Mouse (Mus musculus): ENCODE measurements at regions not wholly inside any gene's neighbourhood (a gene's known extent, or its start where the extent isn't known, plus 50 kb on each side); places are given as distances from the start of the nearest gene placed in this dataset.

GRCm38 (mm10) chr13:10741391-10741790 is 380.7 kb upstream of the Chrm3 start:
- H3K36me3 ChIP-seq: no peaks in the 10 kb centered on the region
- H3K27me3 ChIP-seq (ENCODE audit: insufficient read depth, poor library complexity, severe bottlenecking): no peaks in the 10 kb centered on the region
- WGBS: 92% methylated on average over 2 of the region's 2 CpGs
- H3K4me1 ChIP-seq (replicated peaks): no peaks in the 10 kb centered on the region
- DNase-seq (ENCODE audit: low spot score): no peak
- no peak overlapping the region for H3K4me3 ChIP-seq
- H3K9me3 ChIP-seq: no peaks in the 10 kb centered on the region
- H3K27ac ChIP-seq: no peak overlapping the region

DNA sequence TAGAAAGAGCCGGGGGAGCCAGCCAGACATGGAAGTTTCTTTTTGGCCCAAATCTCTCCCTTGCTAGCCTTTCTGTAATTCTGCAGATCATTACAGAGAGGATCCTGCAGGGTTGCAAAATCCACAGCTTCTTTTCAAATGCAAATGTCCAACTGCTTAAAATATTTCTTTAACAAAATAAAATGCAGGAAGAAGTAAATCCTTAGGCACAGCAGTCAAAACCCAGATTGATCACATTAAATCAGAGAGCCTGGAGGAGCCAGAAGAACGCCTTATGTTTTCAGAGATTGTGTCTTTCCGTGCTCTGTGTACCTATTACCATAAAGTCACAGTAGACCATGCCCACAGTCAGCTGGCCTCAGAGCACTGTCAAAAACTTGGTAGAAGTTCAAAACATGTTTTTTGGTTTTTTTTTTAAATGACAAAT is 365.1 kb upstream of the Chrm3 start:
- no peaks in the 10 kb centered on the region for H3K36me3 ChIP-seq
- DNase-seq (ENCODE audit: low spot score): no peak
- no peak overlapping the region for H3K27ac ChIP-seq
- H3K27me3 ChIP-seq (ENCODE audit: insufficient read depth, poor library complexity, severe bottlenecking): no peaks in the 10 kb centered on the region
- no peaks in the 10 kb centered on the region for H3K9me3 ChIP-seq
- WGBS: 81% methylated on average over 3 of the region's 3 CpGs
- no peaks in the 10 kb centered on the region for H3K4me1 ChIP-seq (replicated peaks)
- no peak overlapping the region for H3K4me3 ChIP-seq

DNA sequence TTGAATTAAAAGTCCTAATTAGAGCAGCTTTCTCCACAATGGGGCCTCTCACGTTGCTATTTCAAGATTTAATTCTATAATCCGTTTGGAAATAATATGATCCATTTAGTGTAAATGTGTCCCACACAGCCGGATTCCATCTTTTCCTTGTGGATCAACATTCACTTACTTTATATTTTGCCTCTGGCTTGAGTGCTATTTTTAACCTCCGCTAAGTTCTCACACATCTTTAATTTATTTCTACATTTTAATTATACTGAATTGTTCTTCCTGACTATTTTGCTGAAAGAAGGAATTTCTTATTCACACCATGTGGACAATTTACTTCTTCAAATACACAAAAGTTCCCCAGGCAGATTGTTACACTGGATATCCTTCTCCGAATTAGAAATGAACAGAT is 364.7 kb upstream of the Chrm3 start:
- no peak for DNase-seq (ENCODE audit: low spot score)
- H3K27ac ChIP-seq: no peak overlapping the region
- H3K9me3 ChIP-seq: no peaks in the 10 kb centered on the region
- H3K4me1 ChIP-seq (replicated peaks): no peaks in the 10 kb centered on the region
- WGBS: 83% methylated on average over 5 of the region's 5 CpGs
- H3K27me3 ChIP-seq (ENCODE audit: insufficient read depth, poor library complexity, severe bottlenecking): no peaks in the 10 kb centered on the region
- H3K36me3 ChIP-seq: no peaks in the 10 kb centered on the region
- H3K4me3 ChIP-seq: no peak overlapping the region

DNA sequence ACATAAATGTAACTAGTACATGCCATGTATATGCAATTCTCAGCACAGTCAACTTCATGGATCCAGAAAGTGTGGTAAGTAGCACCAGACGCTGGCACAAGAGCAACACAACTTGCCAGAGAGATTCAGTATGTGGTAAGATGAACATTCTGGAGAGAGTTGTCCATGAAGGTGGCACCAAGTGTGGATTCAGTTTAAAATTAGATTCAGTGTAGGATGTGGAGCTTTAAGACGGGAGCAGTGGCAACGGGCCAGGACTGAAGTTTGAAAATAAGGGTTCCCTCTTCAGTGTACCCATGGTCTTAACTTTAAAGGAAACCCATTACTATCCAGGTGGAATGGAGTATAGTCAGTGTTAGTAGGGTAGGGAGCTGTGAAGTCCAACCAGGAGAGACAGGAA is 360.0 kb upstream of the Chrm3 start:
- H3K36me3 ChIP-seq: no peaks in the 10 kb centered on the region
- WGBS: 91% methylated on average over 3 of the region's 3 CpGs
- H3K4me3 ChIP-seq: no peak overlapping the region
- no peak for DNase-seq (ENCODE audit: low spot score)
- H3K4me1 ChIP-seq (replicated peaks): no peaks in the 10 kb centered on the region
- H3K27me3 ChIP-seq (ENCODE audit: insufficient read depth, poor library complexity, severe bottlenecking): no peaks in the 10 kb centered on the region
- no peaks in the 10 kb centered on the region for H3K9me3 ChIP-seq
- H3K27ac ChIP-seq: no peak overlapping the region

DNA sequence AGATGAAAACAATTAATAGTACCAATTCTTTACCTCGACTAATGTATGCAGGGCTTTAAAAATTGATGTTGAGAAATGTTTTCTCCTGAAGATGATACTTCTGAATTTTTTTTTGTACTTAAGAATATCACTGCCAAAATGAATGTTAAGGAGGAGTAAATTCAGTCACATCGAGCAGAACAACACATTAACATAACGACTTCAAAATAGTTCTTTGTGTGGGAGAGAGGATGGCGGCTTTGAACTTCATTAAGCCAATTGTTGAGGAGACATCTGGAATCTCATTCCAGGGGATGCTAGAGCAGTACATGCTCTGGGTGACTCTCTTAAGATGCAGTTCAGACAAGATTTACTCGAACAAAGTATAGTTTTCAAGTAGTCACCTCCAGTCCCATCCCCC is 350.8 kb upstream of the Chrm3 start:
- no peak overlapping the region for H3K27ac ChIP-seq
- no peaks in the 10 kb centered on the region for H3K9me3 ChIP-seq
- H3K27me3 ChIP-seq (ENCODE audit: insufficient read depth, poor library complexity, severe bottlenecking): no peaks in the 10 kb centered on the region
- no peaks in the 10 kb centered on the region; the same call in 1 of the 2 replicates for H3K4me1 ChIP-seq (replicated peaks)
- no peak for DNase-seq (ENCODE audit: low spot score)
- no peak overlapping the region for H3K4me3 ChIP-seq
- H3K36me3 ChIP-seq: no peaks in the 10 kb centered on the region
- 81% methylated on average over 5 of the region's 5 CpGs for WGBS

DNA sequence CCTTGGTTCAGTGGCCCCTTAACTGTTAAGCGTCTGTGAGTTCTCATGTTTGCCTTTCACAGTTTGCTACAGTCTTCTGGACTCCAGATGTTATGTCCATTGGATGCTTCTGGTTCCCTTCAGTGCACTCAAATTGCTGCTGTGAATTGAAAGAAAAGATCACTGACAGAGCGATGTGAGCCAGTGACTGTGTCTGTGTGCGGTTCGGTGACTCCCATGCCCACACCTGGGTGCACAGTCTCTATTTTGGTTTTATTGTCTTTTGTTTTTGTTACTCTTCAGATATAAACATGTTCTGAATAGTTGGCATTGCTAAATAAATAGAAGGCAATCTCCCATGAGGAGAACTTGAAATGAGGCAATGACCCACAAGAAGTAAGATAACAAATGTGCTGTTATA is 350.3 kb upstream of the Chrm3 start:
- no peak overlapping the region for H3K4me3 ChIP-seq
- no peaks in the 10 kb centered on the region; the same call in 1 of the 2 replicates for H3K4me1 ChIP-seq (replicated peaks)
- no peaks in the 10 kb centered on the region for H3K9me3 ChIP-seq
- 82% methylated on average over 4 of the region's 4 CpGs for WGBS
- H3K27me3 ChIP-seq (ENCODE audit: insufficient read depth, poor library complexity, severe bottlenecking): no peaks in the 10 kb centered on the region
- no peak overlapping the region for H3K27ac ChIP-seq
- DNase-seq (ENCODE audit: low spot score): no peak
- H3K36me3 ChIP-seq: no peaks in the 10 kb centered on the region

GRCm38 (mm10) chr13:10697146-10697545 is 336.5 kb upstream of the Chrm3 start:
- 90% methylated on average over 5 of the region's 5 CpGs for WGBS
- no peaks in the 10 kb centered on the region for H3K36me3 ChIP-seq
- no peak overlapping the region for H3K4me3 ChIP-seq
- H3K27ac ChIP-seq: no peak overlapping the region
- no peaks in the 10 kb centered on the region for H3K27me3 ChIP-seq (ENCODE audit: insufficient read depth, poor library complexity, severe bottlenecking)
- DNase-seq (ENCODE audit: low spot score): no peak
- no peaks in the 10 kb centered on the region for H3K9me3 ChIP-seq
- no peaks in the 10 kb centered on the region for H3K4me1 ChIP-seq (replicated peaks)

DNA sequence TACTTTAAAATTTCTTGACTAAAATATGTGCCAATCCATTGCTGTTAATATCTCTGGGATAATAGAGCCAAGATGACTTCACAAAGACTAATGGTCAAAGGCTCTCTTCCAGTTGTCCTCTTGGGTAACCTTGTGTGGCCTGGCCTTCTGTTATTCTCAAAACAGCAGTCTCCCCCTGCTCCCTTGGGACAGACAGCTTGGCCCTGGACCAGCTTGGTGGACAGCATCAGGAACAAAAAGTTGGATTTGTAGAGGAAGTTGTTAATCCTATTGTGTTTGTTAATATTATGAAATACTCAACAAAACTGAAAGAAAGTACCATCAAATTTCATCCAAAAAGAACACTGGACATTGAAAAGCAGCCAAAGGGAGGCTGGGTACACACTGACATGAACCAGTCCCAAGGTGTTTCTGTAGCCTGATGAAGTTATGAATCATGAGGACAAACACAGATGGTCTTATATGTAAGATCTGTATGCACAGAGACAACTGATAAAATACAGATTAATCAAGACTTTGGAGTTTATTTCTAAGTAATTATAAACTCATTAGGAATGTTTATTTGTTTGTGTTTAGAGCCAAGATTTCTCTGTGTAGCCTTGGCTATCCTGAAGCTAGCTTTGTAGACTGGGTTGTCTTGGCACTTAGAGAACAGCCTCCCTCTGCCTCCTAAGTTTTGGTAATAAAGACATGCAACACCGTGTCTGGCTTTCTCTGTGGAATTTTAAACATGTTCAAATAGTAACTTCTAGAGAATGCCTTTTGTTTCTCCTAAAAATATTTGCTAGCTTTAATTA is 335.7 kb upstream of the Chrm3 start:
- DNase-seq (ENCODE audit: low spot score): no peak
- H3K4me1 ChIP-seq (replicated peaks): no peaks in the 10 kb centered on the region
- 82% methylated on average over 1 of the region's 1 CpGs for WGBS
- H3K4me3 ChIP-seq: no peak overlapping the region
- no peaks in the 10 kb centered on the region for H3K36me3 ChIP-seq
- no peak overlapping the region for H3K27ac ChIP-seq
- no peaks in the 10 kb centered on the region for H3K27me3 ChIP-seq (ENCODE audit: insufficient read depth, poor library complexity, severe bottlenecking)
- H3K9me3 ChIP-seq: no peaks in the 10 kb centered on the region

DNA sequence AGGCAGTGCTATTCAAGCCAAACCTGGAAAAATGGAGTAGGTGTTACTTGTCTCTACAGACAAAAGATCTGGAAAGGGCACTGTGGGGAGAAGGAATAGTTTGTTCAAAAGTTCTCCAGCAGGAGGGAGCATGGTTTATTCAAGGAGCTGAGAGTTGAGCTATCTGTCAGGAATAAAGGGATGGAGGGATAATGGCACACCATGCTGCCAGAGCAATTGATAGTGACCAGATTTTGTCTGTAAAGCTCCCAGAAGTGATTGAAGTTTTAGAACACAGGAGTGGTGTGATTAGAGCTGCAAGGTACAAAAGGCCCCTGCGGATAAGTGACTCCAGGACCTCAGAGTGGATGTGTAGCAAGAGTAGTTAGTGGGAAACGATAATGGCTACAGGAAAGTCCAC is 330.7 kb upstream of the Chrm3 start:
- 44% methylated on average over 2 of the region's 2 CpGs for WGBS
- DNase-seq (ENCODE audit: low spot score): no peak
- no peaks in the 10 kb centered on the region for H3K36me3 ChIP-seq
- H3K27me3 ChIP-seq (ENCODE audit: insufficient read depth, poor library complexity, severe bottlenecking): no peaks in the 10 kb centered on the region
- H3K4me3 ChIP-seq: no peak overlapping the region
- H3K4me1 ChIP-seq (replicated peaks): no peaks in the 10 kb centered on the region
- H3K9me3 ChIP-seq: no peaks in the 10 kb centered on the region
- no peak overlapping the region for H3K27ac ChIP-seq

DNA sequence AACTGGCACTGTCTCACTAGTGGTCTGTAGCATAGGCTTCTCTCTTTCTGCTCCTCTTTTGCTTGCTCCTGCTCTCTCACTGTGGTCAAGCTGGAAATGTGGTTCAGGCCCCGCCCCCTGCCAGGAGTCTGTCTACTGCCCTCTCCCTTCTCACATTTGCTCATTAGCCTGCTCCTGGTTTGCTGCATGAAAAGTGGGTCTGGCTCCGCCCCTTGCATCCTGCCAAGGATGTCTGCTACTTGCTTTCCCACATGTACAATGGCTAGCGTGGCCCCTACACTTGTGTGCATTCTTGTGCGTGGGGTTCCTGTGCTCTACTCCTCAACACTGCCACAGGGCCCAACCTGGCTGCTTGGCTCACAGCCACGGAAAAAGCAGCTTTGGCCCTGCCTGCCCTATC is 326.7 kb upstream of the Chrm3 start:
- H3K27ac ChIP-seq: no peak overlapping the region
- WGBS: 79% methylated on average over 5 of the region's 5 CpGs
- H3K27me3 ChIP-seq (ENCODE audit: insufficient read depth, poor library complexity, severe bottlenecking): no peaks in the 10 kb centered on the region
- DNase-seq (ENCODE audit: low spot score): no peak
- no peaks in the 10 kb centered on the region for H3K36me3 ChIP-seq
- H3K4me1 ChIP-seq (replicated peaks): no peaks in the 10 kb centered on the region
- H3K9me3 ChIP-seq: no peaks in the 10 kb centered on the region
- no peak overlapping the region for H3K4me3 ChIP-seq

DNA sequence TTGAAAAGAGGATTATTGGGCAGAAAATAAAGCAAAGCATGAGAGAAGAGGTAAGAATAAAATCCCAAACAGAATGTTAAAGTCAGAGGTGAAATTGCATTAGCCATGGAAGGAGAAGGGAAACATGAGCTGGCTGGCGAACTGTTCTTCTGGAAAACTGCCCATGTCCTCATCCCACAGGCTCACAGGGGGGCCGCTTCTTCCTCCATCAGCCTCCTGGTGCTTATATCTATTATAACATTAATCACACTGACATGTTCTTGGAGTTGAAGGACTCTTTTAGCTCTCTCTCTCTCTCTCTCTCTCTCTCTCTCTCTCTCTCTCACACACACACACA is 293.4 kb upstream of the Chrm3 start:
- no peak for DNase-seq (ENCODE audit: low spot score)
- 77% methylated on average over 2 of the region's 2 CpGs for WGBS

DNA sequence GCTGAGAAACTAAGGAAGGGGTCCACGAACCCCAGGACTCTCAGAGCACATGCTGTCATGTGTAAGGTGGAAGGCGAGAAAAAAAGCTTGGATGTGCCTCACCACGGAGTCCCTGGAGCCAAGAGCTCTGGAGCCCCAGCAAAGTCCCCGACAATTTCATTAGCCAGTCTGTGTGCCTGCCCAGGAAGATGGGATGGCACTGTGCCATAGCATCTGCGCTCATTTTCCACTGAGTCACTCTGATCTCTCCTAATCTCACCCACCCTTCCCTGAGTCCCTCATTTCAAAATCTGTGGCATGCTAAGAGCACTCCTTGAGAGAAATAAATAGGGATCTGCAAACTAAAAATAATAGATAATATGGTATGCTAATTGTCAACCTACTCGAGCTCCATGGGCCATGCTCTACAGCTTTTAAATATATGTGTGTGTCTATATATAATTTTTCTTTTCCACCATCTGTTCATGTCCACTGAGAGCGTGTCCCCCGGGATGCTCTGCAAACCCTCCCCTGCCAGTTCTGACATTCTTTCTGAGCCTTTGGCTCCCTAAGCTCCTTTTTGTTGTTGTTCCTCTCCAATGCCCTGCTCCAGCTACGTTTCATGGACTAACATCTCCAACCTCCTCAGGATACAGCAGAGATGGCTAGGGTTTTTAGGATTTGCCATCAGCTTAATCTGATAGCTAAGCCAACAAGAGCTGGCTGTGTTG is 292.9 kb upstream of the Chrm3 start:
- H3K4me1 ChIP-seq (replicated peaks): no peaks in the 10 kb centered on the region
- H3K4me3 ChIP-seq: no peak overlapping the region
- DNase-seq (ENCODE audit: low spot score): no peak
- WGBS: 79% methylated on average over 9 of the region's 9 CpGs
- no peaks in the 10 kb centered on the region for H3K9me3 ChIP-seq
- no peak overlapping the region for H3K27ac ChIP-seq
- no peaks in the 10 kb centered on the region for H3K27me3 ChIP-seq (ENCODE audit: insufficient read depth, poor library complexity, severe bottlenecking)
- no peaks in the 10 kb centered on the region for H3K36me3 ChIP-seq

More for the DNA sequence above, 293.4 kb upstream of the Chrm3 start:
- H3K4me3 ChIP-seq: no peak overlapping the region
- no peaks in the 10 kb centered on the region for H3K36me3 ChIP-seq
- no peaks in the 10 kb centered on the region for H3K4me1 ChIP-seq (replicated peaks)
- no peaks in the 10 kb centered on the region for H3K27me3 ChIP-seq (ENCODE audit: insufficient read depth, poor library complexity, severe bottlenecking)
- no peak overlapping the region for H3K27ac ChIP-seq
- H3K9me3 ChIP-seq: no peaks in the 10 kb centered on the region

DNA sequence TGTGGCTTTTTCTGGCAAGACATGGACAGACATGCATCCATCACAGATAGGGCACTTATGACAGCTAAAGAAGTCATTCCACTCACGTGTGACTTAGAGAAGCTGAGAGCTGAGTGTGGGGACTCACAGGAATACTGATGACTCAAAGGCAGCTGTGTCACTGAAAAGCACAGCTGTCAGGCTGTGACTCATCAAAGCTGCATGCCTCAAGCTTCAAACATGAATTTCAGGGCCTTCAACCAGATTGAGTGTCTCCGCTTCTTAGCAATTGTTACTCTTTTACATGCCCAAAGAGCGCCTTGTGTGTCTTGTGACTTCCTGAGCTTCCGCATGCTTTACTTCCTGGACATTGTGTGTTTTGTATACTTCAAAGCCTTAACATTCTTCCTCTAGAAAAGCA is 276.2 kb upstream of the Chrm3 start:
- 76% methylated on average over 4 of the region's 4 CpGs for WGBS
- no peaks in the 10 kb centered on the region for H3K36me3 ChIP-seq
- no peaks in the 10 kb centered on the region for H3K27me3 ChIP-seq (ENCODE audit: insufficient read depth, poor library complexity, severe bottlenecking)
- no peak overlapping the region for H3K4me3 ChIP-seq
- H3K9me3 ChIP-seq: no peaks in the 10 kb centered on the region
- H3K4me1 ChIP-seq (replicated peaks): no peaks in the 10 kb centered on the region
- H3K27ac ChIP-seq: no peak overlapping the region
- no peak for DNase-seq (ENCODE audit: low spot score)

All from hindbrain, embryonic 10.5 days (tissue).